Mouse (Mus musculus): ENCODE data around the gene Kdm4c.
"Not testable (repeated sequence)": the region's sequence is repeated elsewhere in the genome, so short reads cannot be mapped to it uniquely, and the experiment has no call there.

Kdm4c gene

GRCm38 (mm10) chr4:74315388-74315787 lies 73.1 kb downstream of the Kdm4c start:
- DNase-seq = no peak

DNA sequence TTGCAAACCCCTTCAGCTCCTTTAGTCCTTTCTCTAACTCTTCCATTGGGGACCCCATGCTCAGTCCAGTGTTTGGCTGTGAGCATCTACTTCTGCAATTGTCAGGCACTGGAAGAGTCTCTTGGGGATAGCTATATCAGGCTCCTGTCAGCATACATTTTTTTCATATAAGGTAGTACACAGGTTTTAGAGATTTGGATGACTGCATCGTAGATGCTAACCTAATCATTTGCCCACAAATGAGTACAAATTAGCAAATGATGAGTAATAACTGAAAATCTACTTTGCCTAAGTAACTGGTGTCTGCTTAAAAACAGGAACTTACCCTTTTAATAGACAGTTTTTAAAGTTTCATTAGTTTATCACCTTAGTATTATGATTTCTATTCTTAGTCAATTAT lies 77.0 kb downstream of the Kdm4c start:
- no peak for DNase-seq

DNA sequence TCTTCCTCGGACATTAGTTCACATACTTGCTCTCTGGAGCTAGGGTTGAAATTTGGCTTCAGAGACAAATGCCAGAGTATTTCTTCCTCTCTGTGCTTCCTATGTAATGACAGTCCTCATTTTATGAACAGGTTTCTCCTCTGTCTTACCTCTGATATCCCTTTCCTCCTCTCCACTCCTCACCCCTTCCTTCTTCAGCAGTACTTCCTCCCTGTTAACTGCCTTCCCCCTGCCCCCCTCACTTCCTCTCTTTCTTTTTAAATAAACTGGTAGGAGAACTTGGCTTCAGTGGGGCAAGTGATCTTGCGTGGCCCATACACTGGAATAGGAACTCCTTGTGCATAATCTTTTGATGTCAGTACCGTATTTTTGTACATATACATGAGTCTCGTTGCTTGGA lies 115.2 kb downstream of the Kdm4c start:
- DNase-seq = no peak

GRCm38 (mm10) chr4:74360274-74360673 lies 118.0 kb downstream of the Kdm4c start:
- no peak for DNase-seq

- DNase-seq = no peak
Observed at GRCm38 (mm10) chr4:74386583-74386982, 144.3 kb downstream of the Kdm4c start.

DNA sequence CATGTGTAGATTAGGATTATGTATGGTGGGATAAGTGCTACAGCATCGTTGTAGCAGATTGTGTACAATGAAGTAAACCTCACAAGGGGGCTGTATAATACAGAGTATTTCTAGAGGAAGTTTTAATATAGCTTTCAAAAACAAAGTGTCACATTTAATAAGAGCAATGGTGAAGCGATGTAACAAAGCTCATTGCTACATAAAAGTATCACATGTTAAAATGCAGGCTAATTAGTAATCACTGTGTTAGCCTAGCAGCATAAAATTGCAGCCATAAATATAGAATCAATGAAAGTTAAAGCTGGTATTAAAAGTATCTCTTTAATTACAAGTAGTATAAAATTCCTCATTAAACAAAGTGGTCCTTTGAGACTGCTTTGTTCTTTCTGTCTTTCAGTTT lies 150.9 kb downstream of the Kdm4c start:
- no peak for DNase-seq

DNA sequence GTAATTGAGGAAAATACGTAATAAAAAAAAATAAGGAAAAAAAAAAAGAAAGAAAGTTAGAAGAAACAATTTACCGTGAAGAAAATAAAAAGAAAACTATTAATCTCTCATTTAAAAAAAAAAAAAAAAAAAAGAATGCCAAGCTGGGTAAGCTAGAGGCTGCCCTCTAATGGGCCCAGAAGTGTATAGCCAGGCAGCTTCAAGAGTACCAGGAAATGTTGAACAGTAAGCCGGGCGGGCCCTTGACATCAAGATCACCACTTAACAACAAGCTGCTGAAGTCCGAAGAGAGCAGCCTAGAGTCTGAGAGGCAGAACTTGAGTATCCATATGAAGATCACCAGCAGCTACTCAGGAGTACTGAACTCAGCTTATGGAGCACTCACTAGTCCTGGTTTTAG lies 154.3 kb downstream of the Kdm4c start:
- no peak for DNase-seq

DNA sequence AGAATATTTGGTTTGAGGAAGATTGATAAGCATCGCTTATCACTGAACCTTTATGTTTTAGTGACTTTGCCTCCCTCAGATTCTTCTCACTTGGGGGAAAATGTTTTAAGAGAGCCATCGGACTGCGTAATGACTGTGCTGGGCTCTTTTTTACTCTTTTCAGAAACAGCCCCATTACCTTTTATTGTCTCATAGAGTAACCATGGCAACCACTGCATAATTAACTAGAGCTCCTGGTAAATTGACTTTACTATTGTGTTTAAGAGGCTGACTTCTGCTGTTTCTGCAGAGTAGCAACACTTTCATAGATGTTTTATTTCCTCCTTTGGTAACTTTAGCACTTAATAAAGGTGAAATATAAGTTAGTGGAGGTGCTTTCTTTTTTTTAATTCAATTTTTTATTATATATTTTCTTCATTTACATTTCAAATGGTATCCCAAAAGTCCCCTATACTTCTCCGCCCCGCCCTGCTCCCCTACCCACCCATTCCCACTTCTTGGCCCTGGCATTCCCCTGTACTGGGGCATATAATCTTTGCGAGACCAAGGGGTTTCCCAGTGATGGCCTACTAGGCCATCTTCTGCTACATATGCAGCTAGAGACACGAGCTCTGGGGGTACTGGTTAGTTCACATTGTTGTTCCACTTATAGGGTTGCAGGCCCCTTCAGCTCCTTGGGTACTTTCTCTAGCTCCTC lies 159.5 kb downstream of the Kdm4c start:
- DNase-seq = not testable (repeated sequence)

DNA sequence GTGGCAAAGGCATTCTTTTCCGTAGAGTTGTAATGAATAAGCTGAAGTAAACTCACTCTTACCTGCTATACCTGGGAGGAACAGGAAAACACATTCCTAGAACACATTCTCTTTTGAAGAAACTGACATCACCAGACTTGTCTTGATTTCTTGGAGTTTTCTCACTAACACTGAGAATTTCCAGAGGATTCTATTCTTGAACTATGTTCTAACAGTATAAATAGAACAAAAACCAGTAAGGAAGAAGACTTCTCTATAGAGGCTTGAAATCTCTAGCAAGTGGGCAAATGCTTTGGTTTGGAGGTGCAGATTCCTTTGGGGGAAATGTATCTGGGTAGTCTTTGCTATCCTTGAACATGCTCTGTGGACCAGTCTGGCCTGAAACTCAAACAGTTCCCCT lies 166.4 kb downstream of the Kdm4c start:
- no peak for DNase-seq

GRCm38 (mm10) chr4:74419794-74420193 lies 177.5 kb downstream of the Kdm4c start:
- no peak for DNase-seq
